Mouse (Mus musculus) stomach, embryonic 16.5 days (tissue): Measurements from ENCODE around the gene Zfp146. TPM values are rescaled to one million over a fixed set of nuclear protein-coding genes. Genes with fewer than 3 reads are reported as not detected.

Experiments
- ATAC-seq: fragments of 200-750 bp; cut with Nextera tagmentation; 2 replicates; pipeline ENCODE4 v1.8.0; 2017; ENCODE audit warnings: moderate number of reproducible peaks, moderate TSS enrichment; ENCODE audit not compliant: insufficient read depth, low FRiP score
- H3K27ac ChIP-seq: fragments of 300-500 bp; sonication (generic); 2 replicates; pipeline ENCODE4 v1.5.1; 2014; ENCODE audit warnings: low read length
- H3K27me3 ChIP-seq: fragments of 300-500 bp; sonication (generic); 2 replicates; pipeline ENCODE4 v1.6.1; 2014; ENCODE audit warnings: low read length, control low read depth, mixed read lengths; ENCODE audit not compliant: control insufficient read depth, insufficient read depth
- H3K36me3 ChIP-seq: fragments of 300-500 bp; sonication (generic); 2 replicates; pipeline ENCODE4 v1.6.1; 2014; ENCODE audit warnings: low read length; ENCODE audit not compliant: control insufficient read depth, insufficient read depth
- H3K4me1 ChIP-seq: fragments of 300-500 bp; sonication (generic); 2 replicates; pipeline ENCODE4 v1.6.1; 2014; ENCODE audit warnings: low read length, control low read depth, mixed read lengths; ENCODE audit not compliant: control insufficient read depth, insufficient read depth
- H3K4me2 ChIP-seq: fragments of 300-500 bp; sonication (generic); 2 replicates; pipeline ENCODE4 v1.6.1; 2014; ENCODE audit warnings: low read depth, low read length, mixed read lengths
- H3K4me3 ChIP-seq: fragments of 300-500 bp; sonication (generic); replicated peaks from 2 replicates; pipeline ENCODE4 v1.5.1; 2014; ENCODE audit warnings: mild to moderate bottlenecking, low read length
- H3K9ac ChIP-seq: fragments of 300-500 bp; sonication (generic); 2 replicates; pipeline ENCODE4 v1.6.1; 2014; ENCODE audit warnings: low read length
- H3K9me3 ChIP-seq: fragments of 300-500 bp; sonication (generic); replicated peaks from 2 replicates; pipeline ENCODE4 v1.6.1; 2016; ENCODE audit warnings: low read length, control low read depth; ENCODE audit not compliant: control insufficient read depth
- WGBS: fragments of 180-500 bp; shearing (Covaris S2); extraction: QIAGEN DNeasy Blood & Tissue Kit; methylation state at CpG from one replicate; pipeline ENCODE4 v1.1.7; 2014; 5-methylcytosine and 5-hydroxymethylcytosine counted together
- polyA plus RNA-seq: library from polyadenylated mRNA; unstranded; fragments of >200 nt; fragmentation: Nextera tagmentation; extraction: Ambion mirVana; gene quantifications from 2 replicates; pipeline ENCODE4 v1.2.1, GENCODE M21; 2015

Zfp146 gene
- polyA plus RNA-seq, 1 experiment from 2014 or later, result 12.6 TPM

- ATAC-seq, result no peak
- H3K4me2 ChIP-seq, result no peak overlapping the region
- no peak overlapping the region for H3K4me3 ChIP-seq
- no peaks in the 10 kb centered on the region for H3K4me1 ChIP-seq
- peaks cover 76% of the 10 kb centered on the region for H3K9me3 ChIP-seq
- H3K27me3 ChIP-seq, result no peaks in the 10 kb centered on the region
- over 99% methylated on average over 3 of the region's 3 CpGs for WGBS
- no peak overlapping the region for H3K9ac ChIP-seq
- H3K36me3 ChIP-seq, result peaks cover 60% of the 10 kb centered on the region
- H3K27ac ChIP-seq, result no peak overlapping the region
Observed at GRCm38 (mm10) chr7:30155507-30155906, 14.0 kb downstream of the Zfp146 start.

GRCm38 (mm10) chr7:30154040-30154439 lies 15.5 kb downstream of the Zfp146 start:
- H3K36me3 ChIP-seq, result peaks cover 59% of the 10 kb centered on the region
- no peaks in the 10 kb centered on the region for H3K4me1 ChIP-seq
- no peak overlapping the region for H3K4me3 ChIP-seq
- no peak overlapping the region for H3K9ac ChIP-seq
- peaks cover 78% of the 10 kb centered on the region for H3K9me3 ChIP-seq
- 90% methylated on average over 1 of the region's 1 CpGs for WGBS
- no peak for ATAC-seq
- no peak overlapping the region for H3K27ac ChIP-seq
- H3K4me2 ChIP-seq, result no peak overlapping the region
- no peaks in the 10 kb centered on the region for H3K27me3 ChIP-seq

- no peaks in the 10 kb centered on the region for H3K27me3 ChIP-seq
- H3K4me2 ChIP-seq, result no peak overlapping the region
- H3K9ac ChIP-seq, result no peak overlapping the region
- whole genome bisulfite sequencing, result 98% methylated on average over 5 of the region's 5 CpGs
- peaks cover 28% of the 10 kb centered on the region; the same call in 1 of the 2 replicates for H3K36me3 ChIP-seq
- H3K27ac ChIP-seq, result no peak overlapping the region
- H3K4me3 ChIP-seq, result no peak overlapping the region
- H3K4me1 ChIP-seq, result peaks cover 4% of the 10 kb centered on the region
- no peak for ATAC-seq
- H3K9me3 ChIP-seq, result peaks cover 43% of the 10 kb centered on the region
Observed at GRCm38 (mm10) chr7:30147011-30147410, 22.5 kb downstream of the Zfp146 start.

GRCm38 (mm10) chr7:30143555-30144209 lies 25.9 kb downstream of the Zfp146 start:
- Histone ChIP-seq H3K36me3 (peaks cover 13% of the 10 kb centered on the region), H3K4me2 (peak overlapping the region; percentile 76), H3K27me3 (no peaks in the 10 kb centered on the region), H3K9me3 (peaks cover 13% of the 10 kb centered on the region; the same call in 1 of the 2 replicates), H3K4me1 (peaks cover 4% of the 10 kb centered on the region), H3K4me3 (peak overlapping the region; percentile 63), H3K9ac (peak overlapping the region; percentile 76), H3K27ac (peak overlapping the region; percentile 77; the same call in 1 of the 2 replicates)
- 1% methylated on average over 35 of the region's 35 CpGs for WGBS
- ATAC-seq, result peak; percentile 93

- WGBS, result 8% methylated on average over 8 of the region's 8 CpGs
- ATAC-seq, result no peak
- H3K4me2 ChIP-seq, result peak overlapping the region; percentile 76
- peak overlapping the region; percentile 77; the same call in 1 of the 2 replicates for H3K27ac ChIP-seq
- H3K27me3 ChIP-seq, result no peaks in the 10 kb centered on the region
- H3K4me3 ChIP-seq, result peak overlapping the region; percentile 63
- peaks cover 10% of the 10 kb centered on the region; the same call in 1 of the 2 replicates for H3K36me3 ChIP-seq
- peak overlapping the region; percentile 76 for H3K9ac ChIP-seq
- peaks cover 9% of the 10 kb centered on the region; the same call in 1 of the 2 replicates for H3K9me3 ChIP-seq
- peaks cover 4% of the 10 kb centered on the region for H3K4me1 ChIP-seq
Observed at GRCm38 (mm10) chr7:30143170-30143554, 26.4 kb downstream of the Zfp146 start.

GRCm38 (mm10) chr7:30136826-30137225 lies 32.7 kb downstream of the Zfp146 start:
- 86% methylated on average over 10 of the region's 10 CpGs for WGBS
- Histone ChIP-seq H3K9ac (no peak overlapping the region), H3K4me3 (no peak overlapping the region), H3K27me3 (no peaks in the 10 kb centered on the region), H3K9me3 (peaks cover 7% of the 10 kb centered on the region; the same call in 1 of the 2 replicates), H3K4me2 (no peak overlapping the region), H3K4me1 (no peaks in the 10 kb centered on the region), H3K36me3 (peaks cover 30% of the 10 kb centered on the region), H3K27ac (no peak overlapping the region)
- no peak for ATAC-seq

GRCm38 (mm10) chr7:30132396-30132795 lies 37.2 kb downstream of the Zfp146 start:
- Histone ChIP-seq H3K36me3 (peaks cover 36% of the 10 kb centered on the region), H3K27ac (no peak overlapping the region), H3K4me3 (no peak overlapping the region), H3K9me3 (peaks cover 7% of the 10 kb centered on the region; the same call in 1 of the 2 replicates), H3K27me3 (no peaks in the 10 kb centered on the region), H3K4me1 (no peaks in the 10 kb centered on the region), H3K9ac (no peak overlapping the region), H3K4me2 (no peak overlapping the region)
- 92% methylated on average over 4 of the region's 4 CpGs for WGBS
- ATAC-seq, result no peak

GRCm38 (mm10) chr7:30129900-30130299 lies 39.6 kb downstream of the Zfp146 start:
- no peak overlapping the region for H3K4me2 ChIP-seq
- WGBS, result 89% methylated on average over 8 of the region's 8 CpGs
- H3K27ac ChIP-seq, result no peak overlapping the region
- no peak for ATAC-seq
- H3K27me3 ChIP-seq, result no peaks in the 10 kb centered on the region
- H3K9ac ChIP-seq, result no peak overlapping the region
- H3K9me3 ChIP-seq, result peaks cover 7% of the 10 kb centered on the region; the same call in 1 of the 2 replicates
- H3K4me1 ChIP-seq, result no peaks in the 10 kb centered on the region
- H3K36me3 ChIP-seq, result peaks cover 31% of the 10 kb centered on the region
- H3K4me3 ChIP-seq, result no peak overlapping the region

- H3K9ac ChIP-seq, result peak overlapping the region; percentile 77
- 4% methylated on average over 15 of the region's 15 CpGs for WGBS
- H3K4me3 ChIP-seq, result peak overlapping the region; percentile 62
- no peaks in the 10 kb centered on the region for H3K9me3 ChIP-seq
- H3K27me3 ChIP-seq, result no peaks in the 10 kb centered on the region
- ATAC-seq, result 0 out of 2 replicates have a peak, but pooled peaks have one; percentile 1
- 0 out of 2 replicates have a peak, but pooled peaks cover under 1% of the 10 kb centered on the region for H3K36me3 ChIP-seq
- peak overlapping the region; percentile 75 for H3K4me2 ChIP-seq
- peak overlapping the region; percentile 19; the same call in 1 of the 2 replicates for H3K27ac ChIP-seq
- H3K4me1 ChIP-seq, result no peaks in the 10 kb centered on the region
Observed at GRCm38 (mm10) chr7:30122188-30122530, 47.4 kb downstream of the Zfp146 start.
